Mouse (Mus musculus) lung, embryonic 16.5 days (tissue): ENCODE data around the gene Tulp4. TPM values are rescaled to one million over a fixed set of nuclear protein-coding genes. Genes with fewer than 3 reads are reported as not detected.

Experiments
- ATAC-seq: fragments of 200-750 bp; cut with Nextera tagmentation; 2 replicates; pipeline ENCODE4 v1.8.0; 2017; ENCODE audit warnings: low read depth, mild to moderate bottlenecking, moderate library complexity
- H3K27ac ChIP-seq: fragments of 300-500 bp; sonication (generic); 2 replicates; pipeline ENCODE4 v1.5.1; 2014; ENCODE audit warnings: mild to moderate bottlenecking, control low read depth, low read length
- H3K27me3 ChIP-seq: fragments of 300-500 bp; sonication (generic); 2 replicates; pipeline ENCODE4 v1.6.1; 2014; ENCODE audit warnings: low read depth, low read length, mixed read lengths; ENCODE audit not compliant: control insufficient read depth, insufficient read depth
- H3K36me3 ChIP-seq: fragments of 300-500 bp; sonication (generic); 2 replicates; pipeline ENCODE4 v1.6.1; 2014; ENCODE audit warnings: low read length; ENCODE audit not compliant: control insufficient read depth, insufficient read depth
- H3K4me1 ChIP-seq: fragments of 300-500 bp; sonication (generic); replicated peaks from 2 replicates; pipeline ENCODE4 v1.6.1; 2014; ENCODE audit warnings: low read length, mixed read lengths; ENCODE audit not compliant: control insufficient read depth, insufficient read depth
- H3K4me2 ChIP-seq: fragments of 300-500 bp; sonication (generic); 2 replicates; pipeline ENCODE4 v1.6.1; 2014; ENCODE audit warnings: low read depth, low read length, control low read depth
- H3K4me3 ChIP-seq: fragments of 300-500 bp; sonication (generic); 2 replicates; pipeline ENCODE4 v1.5.1; 2014; ENCODE audit warnings: mild to moderate bottlenecking, low read length, control low read depth
- H3K9ac ChIP-seq: fragments of 300-500 bp; sonication (generic); 2 replicates; pipeline ENCODE4 v1.6.1; 2014; ENCODE audit warnings: low read length, control low read depth
- H3K9me3 ChIP-seq: fragments of 300-500 bp; sonication (generic); 2 replicates; pipeline ENCODE4 v1.6.1; 2016; ENCODE audit warnings: low read length; ENCODE audit not compliant: control insufficient read depth
- WGBS: fragments of 180-500 bp; shearing (Covaris S2); extraction: QIAGEN DNeasy Blood & Tissue Kit; methylation state at CpG from one replicate; pipeline ENCODE4 v1.1.7; 2014; 5-methylcytosine and 5-hydroxymethylcytosine counted together
- polyA plus RNA-seq: library from polyadenylated mRNA; unstranded; fragments of >200 nt; fragmentation: Nextera tagmentation; extraction: Ambion mirVana; gene quantifications from 2 replicates; pipeline ENCODE4 v1.2.1, GENCODE M21; 2015

Gene Tulp4
- polyA plus RNA-seq, 1 experiment from 2014 or later: 56.0 TPM

DNA sequence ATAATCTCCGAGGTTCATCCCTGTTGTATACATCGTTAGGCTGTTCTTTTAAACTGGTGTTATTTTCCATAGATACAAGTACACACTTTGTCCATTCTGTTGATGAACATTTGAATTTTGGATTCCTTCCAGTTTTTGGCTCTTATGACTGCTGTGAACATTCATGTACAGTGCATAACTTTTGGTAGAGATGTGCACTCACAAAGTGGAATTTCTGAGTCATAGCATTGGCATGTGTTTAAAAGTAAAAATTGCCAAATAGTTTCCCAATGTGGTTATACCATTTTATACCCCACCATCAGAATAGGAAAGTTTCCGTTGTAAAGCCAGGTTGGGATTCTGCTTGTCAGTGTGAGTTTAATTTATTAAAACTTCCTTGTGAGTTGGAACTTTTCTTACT is 34.6 kb downstream of the Tulp4 start:
- H3K9me3 ChIP-seq: no peaks in the 10 kb centered on the region
- H3K9ac ChIP-seq: no peak overlapping the region
- H3K27me3 ChIP-seq: no peaks in the 10 kb centered on the region
- peak; percentile 41; the same call in 1 of the 2 replicates for ATAC-seq
- WGBS: 67% methylated on average over 3 of the region's 3 CpGs
- no peaks in the 10 kb centered on the region for H3K4me1 ChIP-seq
- H3K4me3 ChIP-seq: no peak overlapping the region
- H3K27ac ChIP-seq: no peak overlapping the region
- no peak overlapping the region for H3K4me2 ChIP-seq
- H3K36me3 ChIP-seq: peaks cover 6% of the 10 kb centered on the region; the same call in 1 of the 2 replicates

DNA sequence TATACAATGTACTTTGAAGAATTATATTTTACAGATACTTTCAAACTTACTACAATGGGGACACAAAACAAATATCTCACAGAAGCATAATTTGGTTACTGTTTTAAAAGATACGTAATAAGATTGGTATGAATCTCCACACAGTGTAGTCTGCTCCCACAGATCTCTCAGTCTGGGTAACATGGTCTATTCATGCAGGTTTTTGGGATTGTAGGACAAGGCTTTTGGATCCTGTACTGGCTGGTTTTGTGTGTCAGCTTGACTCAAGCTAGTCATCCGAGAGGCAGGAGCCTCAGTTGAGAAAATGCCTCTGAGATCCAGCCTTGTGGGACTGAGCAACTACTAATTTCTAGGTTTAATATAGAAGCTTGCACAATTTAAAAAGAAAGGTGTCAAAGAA is 35.1 kb downstream of the Tulp4 start:
- Histone ChIP-seq H3K4me2 (no peak overlapping the region), H3K36me3 (peaks cover 6% of the 10 kb centered on the region; the same call in 1 of the 2 replicates), H3K9me3 (no peaks in the 10 kb centered on the region), H3K4me3 (no peak overlapping the region), H3K9ac (no peak overlapping the region), H3K27ac (no peak overlapping the region), H3K27me3 (no peaks in the 10 kb centered on the region), H3K4me1 (no peaks in the 10 kb centered on the region)
- no peak for ATAC-seq
- WGBS: 85% methylated on average over 2 of the region's 2 CpGs

DNA sequence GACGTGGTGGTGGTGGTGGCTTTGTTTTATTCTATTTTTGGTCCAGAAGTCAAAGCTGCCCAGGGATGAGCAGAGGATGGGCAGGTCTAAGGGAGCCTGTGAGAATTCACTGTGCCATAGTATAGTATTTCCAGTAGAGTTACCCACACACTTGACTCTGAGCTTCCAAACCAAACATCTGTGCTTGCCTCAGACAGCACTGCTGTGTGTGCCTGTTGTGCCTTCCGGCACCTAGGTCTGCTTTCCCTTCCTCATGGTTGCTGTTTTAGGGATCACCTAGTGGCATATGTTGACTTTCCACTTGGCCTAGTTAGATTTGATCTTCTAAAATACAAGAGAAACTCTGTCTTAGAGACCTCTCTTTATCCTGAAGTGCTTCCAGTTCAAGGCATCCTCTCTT is 39.0 kb downstream of the Tulp4 start:
- no peak for ATAC-seq
- Histone ChIP-seq H3K9me3 (no peaks in the 10 kb centered on the region), H3K36me3 (no peaks in the 10 kb centered on the region), H3K27ac (no peak overlapping the region), H3K4me1 (no peaks in the 10 kb centered on the region), H3K4me2 (no peak overlapping the region), H3K9ac (no peak overlapping the region), H3K4me3 (no peak overlapping the region), H3K27me3 (no peaks in the 10 kb centered on the region)
- WGBS: 67% methylated on average over 2 of the region's 2 CpGs

DNA sequence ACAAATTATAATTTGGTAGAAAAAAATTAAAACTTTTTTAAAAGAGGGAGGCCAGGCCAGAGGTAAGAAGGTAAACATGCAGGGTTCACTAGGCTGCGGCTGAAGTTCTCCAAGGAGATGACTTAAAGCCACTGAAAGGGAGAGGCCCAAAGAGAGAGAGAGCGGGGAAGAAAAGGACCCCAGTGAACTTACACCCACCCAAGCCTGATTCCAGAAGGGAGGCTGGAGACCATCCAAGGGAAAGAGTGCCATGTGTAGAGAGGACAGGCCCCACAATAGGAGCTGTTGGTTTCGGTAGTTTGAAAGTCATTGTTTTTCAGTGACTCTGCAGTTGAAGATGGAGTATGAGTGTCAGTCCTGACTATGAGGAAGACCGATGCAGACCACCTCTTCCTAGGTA is 46.7 kb downstream of the Tulp4 start:
- no peaks in the 10 kb centered on the region for H3K4me1 ChIP-seq
- no peaks in the 10 kb centered on the region for H3K9me3 ChIP-seq
- no peak overlapping the region for H3K9ac ChIP-seq
- 86% methylated on average over 4 of the region's 4 CpGs for WGBS
- H3K36me3 ChIP-seq: no peaks in the 10 kb centered on the region
- H3K27ac ChIP-seq: no peak overlapping the region
- H3K27me3 ChIP-seq: no peaks in the 10 kb centered on the region
- no peak overlapping the region for H3K4me2 ChIP-seq
- H3K4me3 ChIP-seq: no peak overlapping the region
- ATAC-seq: no peak

DNA sequence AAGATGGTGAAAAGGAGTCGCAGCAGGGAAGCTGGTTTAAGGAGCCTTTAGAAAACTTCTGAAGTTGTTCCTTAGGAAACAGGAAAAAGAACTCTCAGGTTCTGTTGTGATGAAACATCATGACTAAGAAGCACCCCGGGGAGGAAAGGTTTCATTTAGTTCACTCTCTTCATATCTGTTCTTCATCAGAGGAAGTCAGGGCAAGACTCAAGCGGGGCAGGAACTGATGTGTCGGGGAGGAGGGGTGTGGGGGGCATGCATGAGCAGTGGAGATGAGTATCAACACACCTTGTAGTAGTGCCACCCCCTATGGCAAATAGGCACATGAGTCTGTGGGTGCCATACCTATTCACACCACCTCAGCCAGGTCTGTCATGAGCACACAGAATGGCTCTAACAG is 47.3 kb downstream of the Tulp4 start:
- ATAC-seq: no peak
- Histone ChIP-seq H3K27me3 (no peaks in the 10 kb centered on the region), H3K9me3 (no peaks in the 10 kb centered on the region), H3K4me1 (no peaks in the 10 kb centered on the region), H3K4me2 (no peak overlapping the region), H3K36me3 (no peaks in the 10 kb centered on the region), H3K27ac (no peak overlapping the region), H3K9ac (no peak overlapping the region), H3K4me3 (no peak overlapping the region)
- WGBS: 84% methylated on average over 4 of the region's 4 CpGs

DNA sequence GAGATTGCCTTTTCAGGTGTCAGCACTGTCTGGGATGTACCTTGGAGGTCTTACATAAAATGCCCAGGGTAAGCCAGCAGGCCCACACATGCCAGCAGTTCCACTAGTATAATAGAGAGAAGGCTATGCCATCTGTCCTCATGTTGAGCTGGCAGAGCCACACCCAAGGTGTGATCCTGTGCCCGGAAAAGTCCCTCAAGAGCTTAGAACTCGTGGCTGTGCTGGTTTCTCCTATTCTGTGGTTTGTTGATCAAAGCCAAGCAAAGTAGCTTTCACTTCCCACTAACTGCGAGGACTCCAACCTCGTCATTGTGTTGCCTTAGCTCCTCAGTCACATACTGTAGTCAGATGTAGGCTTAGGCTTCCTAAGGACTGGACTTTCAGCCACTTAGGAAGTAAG is 48.1 kb downstream of the Tulp4 start:
- H3K27ac ChIP-seq: no peak overlapping the region
- no peaks in the 10 kb centered on the region for H3K9me3 ChIP-seq
- no peak overlapping the region for H3K9ac ChIP-seq
- H3K27me3 ChIP-seq: no peaks in the 10 kb centered on the region
- WGBS: 76% methylated on average over 4 of the region's 4 CpGs
- H3K4me1 ChIP-seq: no peaks in the 10 kb centered on the region
- no peaks in the 10 kb centered on the region for H3K36me3 ChIP-seq
- H3K4me2 ChIP-seq: no peak overlapping the region
- no peak overlapping the region for H3K4me3 ChIP-seq
- ATAC-seq: no peak

DNA sequence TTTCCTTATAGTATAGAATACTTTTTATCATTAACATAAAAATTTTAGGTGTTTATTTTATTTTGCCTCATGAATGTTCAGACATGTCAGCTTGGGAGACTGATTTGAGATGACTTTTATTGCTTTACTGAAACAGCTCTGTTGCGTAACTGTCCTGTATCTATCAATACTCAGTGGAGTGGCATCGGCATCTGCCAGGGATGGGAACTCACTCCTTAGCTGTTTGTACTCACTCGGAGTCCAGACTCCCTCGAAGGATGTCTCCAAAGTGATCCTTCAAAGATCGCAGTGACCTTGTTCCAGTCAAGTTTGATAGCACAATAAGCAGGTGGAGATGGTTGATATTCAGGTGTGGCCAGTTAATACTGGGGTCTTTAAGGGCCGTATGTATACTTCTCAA is 54.3 kb downstream of the Tulp4 start:
- Histone ChIP-seq H3K27ac (no peak overlapping the region), H3K9ac (no peak overlapping the region), H3K9me3 (no peaks in the 10 kb centered on the region), H3K4me2 (no peak overlapping the region), H3K27me3 (no peaks in the 10 kb centered on the region), H3K36me3 (no peaks in the 10 kb centered on the region), H3K4me1 (no peaks in the 10 kb centered on the region), H3K4me3 (no peak overlapping the region)
- no peak for ATAC-seq
- WGBS: 83% methylated on average over 6 of the region's 6 CpGs

DNA sequence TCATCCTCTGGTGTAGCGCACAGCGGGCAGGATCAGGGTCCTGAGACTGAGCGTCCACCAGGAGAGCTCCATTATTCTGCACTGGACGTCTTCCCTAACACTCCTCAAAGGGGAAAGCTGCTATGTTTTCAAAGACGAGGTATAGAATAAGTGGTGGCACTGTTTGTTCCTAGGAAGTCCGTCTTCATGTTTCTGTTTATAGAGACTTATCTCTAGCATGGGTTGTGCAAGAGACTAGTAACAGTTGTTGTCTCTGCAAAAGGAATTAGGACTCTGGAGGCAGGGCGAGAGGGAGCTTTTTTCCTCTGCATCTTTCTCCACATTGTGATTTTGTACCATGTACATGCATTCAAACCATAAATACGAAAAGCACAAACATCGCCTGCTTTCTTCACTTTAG is 55.7 kb downstream of the Tulp4 start:
- Histone ChIP-seq H3K9me3 (no peaks in the 10 kb centered on the region), H3K27ac (no peak overlapping the region), H3K27me3 (no peaks in the 10 kb centered on the region), H3K9ac (no peak overlapping the region), H3K4me2 (no peak overlapping the region), H3K4me3 (no peak overlapping the region), H3K36me3 (no peaks in the 10 kb centered on the region), H3K4me1 (no peaks in the 10 kb centered on the region)
- WGBS: 65% methylated on average over 9 of the region's 9 CpGs
- no peak for ATAC-seq

DNA sequence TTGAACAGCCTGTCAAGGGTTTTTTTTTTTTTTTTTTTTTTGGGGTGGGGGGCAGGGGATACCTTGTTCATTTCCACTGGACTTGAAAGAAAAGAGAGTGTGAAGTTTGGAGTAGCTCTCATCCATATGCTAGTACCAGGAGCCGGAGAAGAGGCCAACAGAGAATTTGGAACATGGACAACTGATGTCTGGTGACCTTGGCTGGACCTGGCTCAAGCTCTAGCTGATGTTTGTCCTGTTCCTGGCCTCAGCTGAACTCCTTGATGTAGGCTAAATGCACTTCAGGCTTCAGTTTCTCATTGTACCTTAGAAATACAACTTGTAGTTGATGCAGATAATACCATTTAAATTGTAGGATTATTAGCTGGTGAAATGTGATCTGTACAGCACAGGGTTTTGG is 56.5 kb downstream of the Tulp4 start:
- H3K4me2 ChIP-seq: no peak overlapping the region
- H3K9ac ChIP-seq: no peak overlapping the region
- ATAC-seq: no peak
- no peaks in the 10 kb centered on the region for H3K4me1 ChIP-seq
- WGBS: 75% methylated on average over 1 of the region's 1 CpGs
- H3K36me3 ChIP-seq: no peaks in the 10 kb centered on the region
- H3K4me3 ChIP-seq: no peak overlapping the region
- H3K27ac ChIP-seq: no peak overlapping the region
- no peaks in the 10 kb centered on the region for H3K9me3 ChIP-seq
- no peaks in the 10 kb centered on the region for H3K27me3 ChIP-seq

DNA sequence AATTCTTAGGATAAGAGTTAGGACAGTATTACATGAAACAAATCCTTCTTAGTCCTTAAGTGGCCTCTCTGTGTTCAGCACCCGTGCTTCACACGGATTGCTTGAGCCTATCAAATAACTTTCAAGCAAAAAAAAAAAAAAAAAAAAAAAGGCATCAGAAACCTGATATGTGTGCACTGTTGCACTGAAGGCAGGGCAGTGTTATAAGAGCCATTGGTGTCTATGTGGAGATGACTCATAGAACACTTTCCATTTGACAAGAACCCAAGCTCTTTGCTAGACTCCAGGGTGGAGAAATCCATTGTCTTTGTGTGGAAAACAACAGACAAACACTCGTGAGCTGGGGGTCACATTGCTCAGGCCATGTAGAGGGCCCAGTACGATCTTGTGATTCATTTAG is 58.7 kb downstream of the Tulp4 start:
- H3K9me3 ChIP-seq: no peaks in the 10 kb centered on the region
- H3K27ac ChIP-seq: no peak overlapping the region
- H3K27me3 ChIP-seq: no peaks in the 10 kb centered on the region
- H3K4me2 ChIP-seq: no peak overlapping the region
- no peak overlapping the region for H3K4me3 ChIP-seq
- no peak for ATAC-seq
- no peaks in the 10 kb centered on the region for H3K4me1 ChIP-seq
- H3K9ac ChIP-seq: no peak overlapping the region
- 45% methylated on average over 4 of the region's 4 CpGs for WGBS
- H3K36me3 ChIP-seq: no peaks in the 10 kb centered on the region
